Mouse (Mus musculus): ENCODE measurements around the gene Tnfsf10.
A peak's percentile ranks its signal among the peaks of the same experiment; 100 is the strongest.

The Tnfsf10 gene

DNA sequence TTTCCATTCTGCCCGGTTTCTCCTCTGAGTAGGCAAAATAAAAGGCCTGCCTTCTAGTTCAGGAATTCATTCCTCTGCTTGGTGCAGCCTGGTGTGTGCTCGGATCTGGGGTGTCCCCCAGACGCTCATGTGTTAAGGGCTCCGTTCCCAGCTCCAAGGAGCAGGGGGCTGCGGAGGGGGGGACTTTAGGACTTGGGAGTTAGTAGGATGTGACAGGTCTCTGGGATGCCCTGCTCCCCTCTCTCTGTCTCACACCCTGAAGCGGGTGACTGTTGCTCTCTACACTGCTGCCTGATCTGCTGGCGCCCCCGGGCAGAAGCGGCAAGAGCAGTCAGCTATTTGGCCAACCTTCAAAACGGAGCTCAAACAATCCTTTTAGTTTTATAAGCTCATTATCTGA, 10.0 kb upstream of the Tnfsf10 start:
- no peak for DNase-seq (ENCODE audit: low spot score in 2 of 2)

DNA sequence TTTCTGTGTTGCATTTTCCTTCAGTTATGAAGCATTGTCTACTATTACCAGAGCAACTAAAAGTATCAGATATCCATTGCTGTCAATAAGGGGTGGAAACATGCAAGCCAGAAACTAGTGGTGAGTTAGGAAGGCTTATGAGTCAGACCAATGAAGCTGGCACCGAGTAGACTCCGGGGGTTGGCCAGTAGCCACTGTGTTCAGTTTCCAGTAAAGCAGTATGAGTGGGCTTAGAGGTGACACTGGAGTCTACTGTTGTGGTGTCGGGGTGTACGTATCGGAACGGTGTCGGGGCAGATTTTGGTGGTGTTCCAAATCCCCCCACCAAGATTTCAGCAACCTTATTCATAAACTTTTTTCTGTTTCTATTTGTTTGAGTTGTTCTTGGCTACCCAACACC, 5.9 kb upstream of the Tnfsf10 start:
- no peak for DNase-seq (ENCODE audit: low spot score in 2 of 2)

DNA sequence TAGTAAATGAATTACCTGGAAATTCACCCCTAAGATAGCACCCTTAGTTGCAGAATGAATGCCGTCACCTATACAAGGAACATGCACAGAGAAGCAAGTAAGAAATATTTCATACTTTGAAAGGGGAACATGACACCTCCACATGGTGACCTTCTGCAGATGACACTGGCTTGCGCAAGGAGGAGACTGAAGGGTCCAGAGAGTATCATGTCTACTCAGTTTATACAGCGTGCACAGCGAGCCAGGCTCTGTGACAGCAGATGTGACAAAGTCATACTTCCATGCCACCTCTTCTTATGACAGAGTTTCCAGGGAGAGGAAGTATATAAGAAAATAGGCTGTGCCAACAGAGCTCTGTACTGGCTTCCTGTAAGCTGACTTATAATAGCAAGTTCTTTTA, 5.4 kb upstream of the Tnfsf10 start:
- DNase-seq (ENCODE audit: low spot score in 2 of 2): no peak

DNA sequence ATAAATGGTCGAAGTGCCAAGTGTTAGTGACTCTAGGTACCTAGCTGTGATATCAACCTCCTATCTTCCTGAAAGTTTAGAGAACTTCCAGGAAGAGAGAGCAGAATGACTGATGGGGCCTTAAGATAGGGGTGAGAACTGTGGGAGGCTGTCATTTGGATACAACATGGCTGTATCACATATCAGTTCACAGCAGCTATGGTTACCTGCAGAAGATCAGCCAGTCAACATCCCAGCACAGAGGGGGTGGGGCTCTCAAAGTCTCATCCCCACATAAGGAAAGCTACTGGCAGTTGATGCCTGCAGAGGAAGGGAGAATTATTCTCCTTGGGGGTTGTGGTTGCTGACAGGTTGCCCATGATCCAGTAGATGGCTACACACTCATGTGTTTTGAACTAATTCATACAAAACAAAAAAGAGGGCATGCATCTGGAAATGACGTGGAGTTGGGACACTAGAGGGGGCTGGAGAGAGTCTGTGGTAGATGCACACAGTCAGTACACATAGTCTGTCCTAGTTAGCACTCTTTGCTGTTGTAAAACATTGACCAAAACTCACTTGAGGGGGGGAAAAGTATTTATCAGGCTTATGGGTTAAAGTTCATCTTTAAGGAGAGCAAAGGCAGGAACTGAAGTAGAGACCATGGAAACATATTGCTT, 2.2 kb upstream of the Tnfsf10 start:
- DNase-seq (ENCODE audit: low spot score in 2 of 2): no peak

DNA sequence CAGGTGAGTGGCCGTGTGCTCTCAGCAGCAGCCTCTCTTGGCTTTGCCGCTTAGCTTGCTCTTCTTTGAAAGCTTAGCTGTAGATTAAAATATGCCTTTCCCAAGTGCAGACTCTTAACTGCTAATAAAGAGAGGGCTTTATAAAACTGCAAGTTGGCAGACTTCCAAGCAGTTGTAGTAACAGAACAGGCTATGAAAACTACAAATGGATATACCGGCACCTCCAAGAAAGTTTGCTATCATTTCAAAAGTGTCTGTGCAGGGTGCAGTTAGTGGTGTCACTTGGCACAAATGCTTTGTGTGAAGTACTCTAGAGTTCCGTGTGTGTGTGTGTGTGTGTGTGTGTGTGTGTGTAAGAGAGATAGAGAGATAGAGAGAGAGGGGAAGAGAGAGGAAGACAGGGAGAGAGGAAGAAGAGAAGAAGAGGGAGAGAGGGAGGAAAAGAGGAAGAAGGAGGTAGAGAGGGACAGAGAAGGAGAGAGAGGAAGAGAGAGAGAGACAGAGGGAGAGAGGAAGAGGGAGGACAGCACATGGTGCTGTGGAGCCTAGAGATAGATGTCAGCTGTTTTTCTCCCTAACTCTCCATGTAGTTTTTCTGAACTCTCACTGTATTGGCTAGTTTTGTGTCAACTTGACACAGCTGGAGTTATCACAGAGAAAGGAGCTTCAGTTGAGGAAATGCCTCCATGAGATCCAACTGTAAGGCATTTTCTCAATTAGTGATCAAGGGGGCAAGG, 628 bp downstream of the Tnfsf10 start:
- no peak for DNase-seq (ENCODE audit: low spot score in 2 of 2)

DNA sequence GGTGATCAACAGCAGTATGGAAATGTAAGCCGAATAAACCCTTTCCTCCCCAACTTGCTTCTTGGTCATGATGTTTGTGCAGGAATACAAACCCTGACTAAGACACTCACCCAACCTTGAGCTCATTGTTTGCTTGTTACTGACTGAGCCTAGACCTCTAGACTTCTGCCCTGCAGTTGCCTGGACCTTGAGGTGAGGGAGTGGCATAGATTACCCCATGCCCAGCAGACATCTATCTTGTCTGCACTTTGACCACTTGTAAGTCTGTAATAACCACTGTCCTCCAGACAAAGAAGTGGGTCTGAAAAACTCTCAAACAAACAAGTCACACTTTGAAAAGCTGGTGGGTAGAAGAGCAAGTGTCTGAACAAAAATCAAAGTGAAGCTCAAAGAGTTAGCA, 2.8 kb downstream of the Tnfsf10 start:
- DNase-seq (ENCODE audit: low spot score in 2 of 2): no peak

DNA sequence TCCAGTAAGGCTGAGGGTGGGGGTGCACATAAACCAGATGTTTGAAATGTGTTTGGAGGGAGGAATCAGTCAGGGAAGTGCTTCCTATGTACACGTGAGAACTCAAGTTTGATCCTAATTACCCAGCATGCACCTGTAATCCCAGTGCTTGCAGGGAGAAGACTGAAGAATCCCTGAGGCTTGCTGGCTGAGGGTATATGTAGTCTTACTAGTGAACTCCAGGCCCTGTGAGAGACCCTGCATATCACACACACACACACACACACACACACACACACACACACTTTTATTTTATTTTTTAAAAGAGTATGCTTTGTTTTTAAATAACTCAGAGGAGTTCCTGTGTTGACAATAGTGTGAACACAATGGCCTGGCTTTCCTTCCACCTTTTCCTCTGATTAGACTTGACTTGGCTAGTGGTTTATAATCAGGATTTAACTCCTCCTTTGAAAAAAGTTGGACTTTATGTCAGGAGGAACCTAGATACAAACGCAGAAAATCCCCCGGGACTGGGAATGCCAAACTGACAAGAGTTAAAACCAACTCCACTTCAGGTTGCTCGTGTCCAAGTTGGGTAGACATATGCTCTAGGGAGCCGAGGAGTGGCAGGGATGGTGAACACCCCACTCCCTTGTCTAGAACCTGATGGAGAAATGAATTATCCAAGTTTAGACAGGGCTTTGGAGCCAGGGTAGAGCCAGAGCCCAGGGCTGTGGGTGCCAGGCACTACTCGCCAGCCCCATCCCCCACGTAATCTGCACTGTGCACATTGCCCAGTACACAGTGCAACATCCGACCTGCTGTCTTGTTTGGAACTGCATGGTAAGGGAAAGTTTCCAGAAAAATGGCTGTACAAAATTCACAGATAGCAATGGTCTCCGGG, 4.0 kb downstream of the Tnfsf10 start:
- peak; percentile 53 to 69 for DNase-seq (ENCODE audit: low spot score in 2 of 2)

DNA sequence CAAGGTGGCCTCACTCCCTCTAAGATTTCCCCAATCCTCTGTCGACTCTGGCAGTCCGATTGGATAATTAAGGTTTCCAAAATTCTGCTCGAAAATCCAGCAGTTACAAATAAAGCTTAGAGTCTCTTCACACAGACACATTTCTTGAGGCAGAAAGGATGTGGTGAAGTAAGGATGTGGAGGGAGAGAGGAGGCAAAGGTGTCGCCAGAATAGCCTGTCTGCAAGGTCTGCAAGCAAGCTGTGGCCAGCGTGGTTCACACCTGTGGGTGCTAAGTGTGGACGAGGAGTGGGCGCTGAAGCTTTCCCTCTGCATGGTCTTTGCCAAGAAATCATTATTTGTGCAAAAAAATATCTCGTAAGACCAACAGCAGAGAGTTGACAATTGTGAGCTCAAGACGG, 5.8 kb downstream of the Tnfsf10 start:
- no peak for DNase-seq (ENCODE audit: low spot score in 2 of 2)

DNA sequence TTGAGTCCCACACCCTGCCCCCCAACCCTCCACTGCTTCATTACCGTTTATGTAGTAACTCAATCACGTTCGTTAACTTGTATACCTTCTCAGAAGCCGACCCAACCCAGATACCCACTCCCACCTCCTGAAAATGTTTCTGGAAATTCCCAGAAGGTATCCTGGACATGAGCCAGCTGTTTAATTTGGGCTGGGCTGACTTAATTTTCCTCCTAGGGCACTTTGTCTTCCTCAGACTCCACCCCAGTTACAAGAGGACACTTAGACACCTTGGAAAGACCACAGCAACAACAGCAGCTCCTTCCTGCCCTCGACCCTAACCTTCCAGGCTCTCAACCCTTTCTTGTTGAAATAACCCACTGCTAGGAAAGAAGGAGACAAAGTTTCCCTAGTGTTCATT, 6.7 kb downstream of the Tnfsf10 start:
- peak in 1 of 2 experiments; percentile 22 for DNase-seq (ENCODE audit: low spot score in 2 of 2)

DNA sequence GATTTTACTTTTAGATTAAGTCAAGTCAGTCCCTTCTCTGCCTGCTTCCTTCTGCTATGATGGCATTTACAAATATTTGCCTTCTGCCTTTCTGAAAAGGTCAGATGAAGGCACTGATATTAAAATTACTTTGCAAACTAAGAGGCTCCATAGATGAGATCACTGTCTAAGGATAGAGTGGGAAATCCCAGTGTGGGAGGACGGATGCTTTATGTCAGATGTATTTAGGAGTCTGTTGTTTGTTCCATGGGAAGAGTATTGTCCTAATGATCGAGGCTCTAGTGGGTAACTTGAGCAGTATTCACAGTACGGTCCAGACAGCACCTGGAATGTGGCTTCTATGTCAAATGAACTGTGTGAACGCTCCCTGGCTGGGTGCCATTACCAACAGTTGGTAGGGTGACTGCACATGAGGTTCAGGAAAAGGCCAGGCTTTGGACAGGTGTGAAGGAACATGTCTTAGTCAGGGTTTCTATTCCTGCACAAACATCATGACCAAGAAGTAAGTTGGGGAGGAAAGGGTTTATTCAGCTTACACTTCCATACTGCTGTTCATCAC, 9.9 kb downstream of the Tnfsf10 start:
- no peak for DNase-seq (ENCODE audit: low spot score in 2 of 2)

DNA sequence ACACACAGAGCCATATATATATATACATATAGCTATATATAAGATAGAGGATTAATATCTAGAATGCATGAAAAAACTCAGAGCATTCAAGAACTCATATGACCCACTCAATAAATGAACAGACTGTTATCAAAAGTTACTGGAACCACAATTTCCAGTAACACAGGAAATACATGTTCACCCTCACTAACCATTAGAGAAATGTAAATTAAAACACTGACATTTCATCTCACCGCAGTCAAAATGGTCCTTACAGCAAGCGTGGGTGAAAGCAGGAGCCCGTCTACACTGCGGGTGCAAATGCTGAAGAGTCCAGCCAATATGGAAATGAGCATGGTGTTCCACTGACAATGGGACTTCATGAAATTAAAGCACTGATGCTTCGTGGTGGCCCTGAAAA, 13.9 kb downstream of the Tnfsf10 start:
- DNase-seq (ENCODE audit: low spot score in 2 of 2): no peak

DNA sequence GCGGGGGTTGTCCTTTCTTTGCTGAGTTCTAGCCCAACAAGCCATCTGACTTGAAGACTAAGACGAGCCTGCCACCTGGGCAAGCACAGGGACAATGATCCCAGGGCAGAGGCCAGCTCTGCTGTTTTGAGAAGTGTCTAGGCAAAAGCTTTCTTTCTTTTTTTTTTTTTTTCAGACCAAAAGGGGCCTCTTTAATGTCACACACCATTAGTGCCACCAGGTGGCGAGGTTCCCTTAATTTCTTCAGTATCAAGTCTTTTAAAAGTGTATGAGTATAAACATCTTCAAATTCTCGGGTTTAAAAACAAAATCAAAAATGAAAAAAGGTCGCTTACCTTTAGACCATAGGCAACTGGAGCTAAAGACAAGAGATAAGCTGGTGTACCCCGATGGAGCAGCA, 21.6 kb downstream of the Tnfsf10 start:
- DNase-seq (ENCODE audit: low spot score in 2 of 2): peak in 1 of 2 experiments; percentile 30

DNA sequence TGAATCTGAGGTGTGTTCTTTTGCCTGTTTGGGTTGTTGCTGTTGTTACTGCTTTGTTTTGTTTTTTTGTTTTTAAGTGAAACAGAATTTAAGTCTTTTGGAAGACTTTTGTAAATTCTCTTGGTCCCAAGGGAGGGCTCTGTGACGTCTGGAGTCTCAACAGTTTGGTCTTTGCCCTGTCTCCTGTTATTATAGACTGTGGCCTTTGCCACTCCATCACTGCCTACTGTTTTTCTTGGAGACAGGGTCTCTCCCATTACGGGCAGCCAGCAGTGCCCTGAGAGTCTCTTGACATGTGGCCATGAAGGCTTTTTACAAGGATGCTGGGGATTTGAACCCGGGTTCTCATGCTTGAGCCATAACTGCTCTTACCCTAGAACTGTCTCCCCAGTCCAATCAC, 22.1 kb downstream of the Tnfsf10 start:
- DNase-seq (ENCODE audit: low spot score in 2 of 2): no peak

DNA sequence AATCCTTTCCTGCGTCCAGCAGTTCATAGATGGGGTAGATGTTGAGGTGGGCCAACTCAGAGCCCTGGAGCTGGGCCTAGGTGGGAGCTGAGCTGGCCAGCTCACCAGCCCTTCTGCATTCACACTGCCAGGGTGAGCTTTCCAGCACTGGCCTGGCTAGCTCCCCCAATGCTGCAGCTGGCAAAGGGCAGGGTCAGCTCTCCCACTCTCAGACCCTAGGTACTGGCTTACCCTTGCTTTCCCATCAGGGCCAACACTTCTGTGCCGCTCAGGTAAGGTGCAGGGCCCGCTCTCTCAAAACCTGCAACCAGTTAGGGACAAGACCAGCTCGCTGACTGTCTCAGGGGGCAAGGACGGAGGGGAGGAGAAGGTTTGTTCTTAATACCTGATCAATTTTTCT, 23.9 kb downstream of the Tnfsf10 start:
- no peak for DNase-seq (ENCODE audit: low spot score in 2 of 2)

DNA sequence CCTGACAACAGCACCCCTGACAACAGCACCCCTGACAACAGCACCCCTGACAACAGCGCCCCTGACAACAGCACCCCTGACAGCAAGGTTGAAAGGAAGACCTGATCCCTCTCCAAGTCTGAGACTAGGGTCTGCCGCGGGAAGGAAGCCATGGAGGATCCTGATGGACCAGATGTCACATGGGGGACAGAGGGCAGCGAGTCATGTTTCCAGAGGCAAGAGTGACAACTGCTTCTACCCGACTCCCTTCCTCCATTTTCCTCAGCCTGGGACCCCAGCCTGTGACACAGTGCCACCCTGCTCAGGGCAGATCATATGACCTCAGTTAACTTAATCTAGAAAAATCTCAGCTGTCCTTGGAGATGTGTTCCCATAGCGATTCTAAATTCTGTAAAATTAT, 25.6 kb downstream of the Tnfsf10 start:
- no peak for DNase-seq (ENCODE audit: low spot score in 2 of 2)

DNA sequence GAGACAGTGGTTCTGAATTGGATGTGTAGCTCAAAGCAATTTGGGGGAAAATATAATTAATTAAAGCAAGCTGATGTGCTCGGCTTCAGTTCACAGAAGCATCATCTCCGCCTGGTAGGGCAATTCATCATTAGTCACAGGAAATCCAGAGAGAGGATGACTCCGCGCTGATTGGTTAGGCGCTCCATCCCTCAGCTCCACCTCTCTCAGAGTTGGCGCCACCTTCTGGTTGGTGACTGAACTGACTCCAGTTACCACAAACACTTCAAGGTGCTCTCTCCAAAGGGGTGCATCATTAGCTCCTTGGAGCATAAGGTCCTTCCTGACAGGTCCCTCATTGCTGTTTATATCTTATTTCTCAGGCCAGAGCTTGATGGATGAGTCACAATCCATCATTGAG, 28.7 kb downstream of the Tnfsf10 start:
- DNase-seq (ENCODE audit: low spot score in 2 of 2): peak; percentile 39

DNA sequence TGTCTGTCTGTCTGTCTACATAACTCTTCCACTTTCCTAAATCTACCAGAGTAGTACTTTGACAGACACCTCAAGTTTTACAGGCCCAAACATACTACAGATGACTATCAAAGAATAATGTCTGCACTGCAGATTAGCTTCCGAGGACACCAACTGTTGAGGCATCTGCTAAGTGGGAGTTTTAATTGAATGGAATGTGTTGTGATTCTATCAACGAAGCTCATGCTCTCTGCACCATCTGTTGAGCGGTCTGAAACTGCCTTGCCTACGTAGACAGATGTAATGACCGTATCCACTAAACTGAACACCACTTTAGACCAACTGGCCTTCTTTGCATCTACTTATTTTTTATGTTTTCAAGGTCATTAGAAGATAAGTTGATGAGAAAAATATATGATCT, 31.6 kb downstream of the Tnfsf10 start:
- no peak for DNase-seq (ENCODE audit: low spot score in 2 of 2)

DNA sequence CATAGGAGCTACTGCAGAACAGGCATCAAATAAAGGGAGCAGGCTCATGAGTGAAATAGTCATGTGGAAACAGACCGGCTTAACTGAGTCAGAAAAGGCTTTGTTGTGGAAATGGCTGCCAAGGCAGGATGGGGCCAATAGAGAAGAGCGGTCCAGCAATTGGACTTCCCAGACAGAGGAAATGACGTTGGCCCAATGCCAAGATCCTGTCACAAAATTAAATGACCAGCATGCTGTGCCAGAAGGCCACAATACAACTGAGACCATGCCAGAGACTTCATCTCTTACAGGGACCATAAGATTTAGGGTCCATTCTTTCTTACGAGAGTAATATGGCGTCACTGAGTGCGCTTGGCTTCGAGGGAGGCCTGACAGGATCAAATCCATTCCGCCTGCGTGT, 34.3 kb downstream of the Tnfsf10 start:
- DNase-seq (ENCODE audit: low spot score in 2 of 2): no peak

DNA sequence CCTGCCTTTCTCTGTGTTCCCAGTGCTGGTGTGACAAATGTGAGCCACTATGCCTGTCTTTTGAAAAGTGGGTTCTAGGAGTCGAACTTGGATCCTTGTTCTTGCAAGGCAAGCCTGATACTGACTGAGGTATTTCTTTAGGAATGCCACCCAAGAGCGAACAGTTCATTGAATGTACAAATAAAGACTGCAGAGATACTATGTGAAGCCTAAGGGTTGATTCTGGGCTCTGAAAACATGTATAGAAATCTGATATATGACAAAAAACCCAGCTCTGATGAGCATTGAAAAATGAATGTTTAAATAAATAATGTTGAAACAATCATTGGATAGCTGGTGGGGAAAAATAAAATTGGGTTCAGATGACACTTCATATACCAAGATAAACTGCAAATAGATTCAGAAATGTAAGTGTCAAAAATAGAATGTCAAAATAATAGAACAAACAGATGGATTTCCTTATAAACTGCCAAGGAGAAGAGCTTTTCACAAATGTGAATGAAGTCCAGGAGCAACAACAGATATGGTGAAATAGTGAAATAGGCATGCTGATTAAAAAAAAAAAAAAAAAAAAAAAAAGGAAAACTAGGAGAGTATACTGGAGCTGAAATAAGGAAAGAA, 42.4 kb downstream of the Tnfsf10 start:
- no peak for DNase-seq (ENCODE audit: low spot score in 2 of 2)

DNA sequence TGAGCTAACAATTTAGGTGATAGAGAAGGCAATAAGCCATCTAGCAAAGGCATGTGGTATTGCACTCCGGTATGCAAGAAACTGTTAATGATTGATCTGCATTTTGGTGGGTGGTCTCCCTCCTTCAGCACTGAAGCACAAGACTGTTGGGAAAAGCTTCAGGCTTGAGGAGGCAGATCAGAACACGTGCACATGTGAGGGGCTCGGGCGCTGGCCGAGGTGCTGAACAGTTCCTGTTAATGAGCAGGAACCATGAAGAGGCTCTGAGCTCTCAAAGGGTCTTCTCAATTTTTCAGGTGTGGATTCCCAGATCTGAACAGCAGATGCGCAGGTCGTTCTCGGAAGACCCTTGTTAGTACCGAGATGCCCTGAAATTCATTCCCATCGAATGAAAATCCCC, 53.3 kb downstream of the Tnfsf10 start:
- no peak for DNase-seq (ENCODE audit: low spot score in 2 of 2)

DNA sequence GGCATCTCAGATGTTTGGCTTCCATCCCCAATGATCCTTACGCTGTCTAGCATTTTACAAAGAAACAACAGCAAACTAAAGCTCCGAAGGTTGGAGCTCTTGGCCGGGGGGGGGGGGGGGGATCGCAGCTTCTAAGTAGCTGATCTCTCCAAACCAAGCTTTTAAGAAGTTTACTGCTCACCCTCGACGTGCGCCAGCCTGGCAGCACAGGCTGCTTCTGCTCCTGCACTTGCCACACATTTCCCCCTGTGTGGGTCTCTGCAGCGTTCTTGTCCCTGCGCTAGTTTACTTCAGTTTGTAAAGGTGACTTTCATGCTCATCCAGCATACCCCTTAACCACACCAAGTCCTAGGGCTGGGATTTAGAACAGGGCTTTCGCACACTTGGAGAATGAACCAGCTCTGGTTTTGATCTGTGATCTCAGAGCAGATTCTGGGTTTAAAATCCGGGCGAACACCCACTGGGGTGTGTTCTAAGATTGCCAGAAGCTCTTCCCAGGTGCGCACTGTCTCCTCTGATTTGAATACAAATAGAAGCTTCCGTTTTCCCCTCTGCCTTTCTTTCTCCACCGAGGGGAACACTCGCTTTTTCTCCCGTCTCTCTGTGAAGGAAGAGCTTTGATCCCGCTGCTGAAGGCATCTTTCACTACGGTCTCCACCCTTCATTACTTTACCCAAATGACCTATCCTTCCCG, 53.9 kb downstream of the Tnfsf10 start:
- DNase-seq (ENCODE audit: low spot score in 2 of 2): no peak
